Mouse (Mus musculus): ENCODE measurements at regions not wholly inside any gene's neighbourhood (a gene's known extent, or its start where the extent isn't known, plus 50 kb on each side); places are given as distances from the start of the nearest gene placed in this dataset.

DNA sequence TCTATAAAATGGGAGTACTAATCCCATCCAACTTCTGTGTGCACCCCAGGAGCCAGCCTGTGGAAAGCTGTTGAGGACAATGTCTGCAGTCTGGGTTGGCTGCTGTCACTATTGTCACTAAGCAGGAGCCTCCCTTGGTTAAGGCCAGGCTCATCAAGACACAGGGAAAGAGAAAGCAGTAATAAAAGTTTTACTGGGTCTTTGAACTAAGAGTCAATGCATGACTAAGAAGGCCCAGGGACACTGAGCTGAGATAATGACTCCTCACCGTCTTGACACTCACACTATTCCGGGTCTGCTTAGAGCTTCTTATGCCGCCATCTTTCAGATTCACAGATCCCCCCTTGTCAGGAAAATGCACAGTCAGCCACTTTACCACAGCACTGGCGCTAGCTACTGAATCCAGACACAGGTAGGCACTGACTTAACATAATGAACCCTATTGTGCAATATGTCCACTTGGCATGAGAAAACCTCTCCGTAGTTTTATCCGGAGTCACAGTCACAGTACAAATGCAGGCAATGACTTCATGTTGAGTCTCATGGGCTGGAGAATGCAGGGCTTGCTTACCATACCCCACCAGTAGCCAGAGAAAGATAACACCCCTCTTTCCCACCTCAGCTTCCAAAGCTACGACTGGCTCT, 66.2 kb upstream of the Synm start:
- no peak overlapping the region for H3K9ac ChIP-seq (ENCODE audit: low read depth, low read length)
- no peak overlapping the region for H3K27ac ChIP-seq (ENCODE audit: low read depth, low read length)
- DNase-seq (ENCODE audit: low spot score) (no peak), ATAC-seq (replicated peaks; ENCODE audit: low FRiP score) (no peak)
- no peaks in the 10 kb centered on the region for H3K27me3 ChIP-seq (replicated peaks; ENCODE audit: control insufficient read depth, insufficient read depth, low read length)
- H3K9me3 ChIP-seq (ENCODE audit: control insufficient read depth, low read length) = no peaks in the 10 kb centered on the region
- H3K4me2 ChIP-seq = no peak overlapping the region
- no peaks in the 10 kb centered on the region for H3K4me1 ChIP-seq (replicated peaks; ENCODE audit: control insufficient read depth, insufficient read depth, low read length)
- no peak overlapping the region for H3K4me3 ChIP-seq (ENCODE audit: low read depth, low read length)
- WGBS = 78% methylated on average over 7 of the region's 7 CpGs
- H3K36me3 ChIP-seq (ENCODE audit: control insufficient read depth, insufficient read depth, low read length) = no peaks in the 10 kb centered on the region

DNA sequence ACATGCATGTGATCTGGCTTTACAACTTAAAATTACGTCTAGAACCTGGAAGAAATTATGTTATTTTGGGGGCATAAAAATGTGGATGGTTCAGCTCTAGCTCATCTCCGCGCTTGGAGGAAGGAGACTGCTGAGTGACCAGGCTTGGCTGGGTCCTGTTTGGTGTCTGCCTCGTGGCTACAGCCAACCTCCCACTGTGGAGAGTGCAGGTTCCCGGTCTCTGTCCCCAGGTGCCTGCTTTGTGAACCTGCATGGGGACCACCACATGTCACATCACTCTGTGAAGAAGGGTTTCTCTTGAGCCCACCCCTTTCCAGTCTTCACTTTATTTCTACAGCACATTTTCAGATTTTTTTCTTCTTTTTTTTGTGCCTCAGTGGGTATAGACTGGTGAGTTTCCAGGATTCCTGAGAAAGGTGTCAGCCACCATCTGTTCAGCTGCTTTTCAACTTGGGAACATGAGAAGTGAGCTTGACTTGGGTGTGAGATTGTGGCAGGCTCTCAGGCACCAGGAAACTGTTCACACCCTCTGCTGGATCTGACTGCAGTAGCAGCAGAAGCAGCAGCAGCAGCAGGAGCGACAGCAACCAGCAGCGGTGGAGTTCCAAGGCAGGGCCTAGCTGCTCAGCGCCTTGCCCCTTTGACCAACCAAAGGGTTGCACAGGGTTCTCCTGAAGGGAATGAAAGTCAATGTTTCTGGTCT, 64.6 kb upstream of the Synm start:
- no peak overlapping the region for H3K4me2 ChIP-seq
- ATAC-seq (replicated peaks; ENCODE audit: low FRiP score) = no peak
- no peak overlapping the region for H3K4me3 ChIP-seq (ENCODE audit: low read depth, low read length)
- DNase-seq (ENCODE audit: low spot score) = no peak
- no peaks in the 10 kb centered on the region for H3K9me3 ChIP-seq (ENCODE audit: control insufficient read depth, low read length)
- H3K27ac ChIP-seq (ENCODE audit: low read depth, low read length) = no peak overlapping the region
- no peaks in the 10 kb centered on the region for H3K4me1 ChIP-seq (replicated peaks; ENCODE audit: control insufficient read depth, insufficient read depth, low read length)
- H3K27me3 ChIP-seq (replicated peaks; ENCODE audit: control insufficient read depth, insufficient read depth, low read length) = no peaks in the 10 kb centered on the region
- H3K36me3 ChIP-seq (ENCODE audit: control insufficient read depth, insufficient read depth, low read length) = no peaks in the 10 kb centered on the region
- WGBS = 38% methylated on average over 8 of the region's 8 CpGs
- H3K9ac ChIP-seq (ENCODE audit: low read depth, low read length) = no peak overlapping the region

DNA sequence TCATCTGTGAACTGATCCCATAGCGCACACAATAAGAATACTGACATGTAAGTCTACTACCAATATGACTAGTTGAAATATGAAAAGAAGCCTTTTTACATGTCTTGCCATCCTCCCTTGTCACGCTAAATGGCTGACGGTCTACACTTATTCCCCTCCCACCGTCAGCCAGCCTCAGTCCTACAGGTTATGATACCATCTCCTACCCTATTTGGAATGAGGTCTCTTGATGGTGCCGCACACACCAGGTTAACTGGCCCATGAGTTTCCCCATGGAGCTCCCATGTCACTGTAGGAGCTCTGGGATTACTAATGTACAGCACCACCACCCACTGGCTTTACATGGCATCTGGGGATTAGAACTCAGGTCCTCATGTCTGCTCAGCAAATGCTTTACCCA, 60.0 kb upstream of the Synm start:
- H3K4me1 ChIP-seq (replicated peaks; ENCODE audit: control insufficient read depth, insufficient read depth, low read length) = no peaks in the 10 kb centered on the region
- DNase-seq (ENCODE audit: low spot score) = no peak
- no peak overlapping the region for H3K4me3 ChIP-seq (ENCODE audit: low read depth, low read length)
- H3K4me2 ChIP-seq = no peak overlapping the region
- H3K9me3 ChIP-seq (ENCODE audit: control insufficient read depth, low read length) = no peaks in the 10 kb centered on the region
- WGBS = 91% methylated on average over 5 of the region's 5 CpGs
- ATAC-seq (replicated peaks; ENCODE audit: low FRiP score) = no peak
- H3K27ac ChIP-seq (ENCODE audit: low read depth, low read length) = no peak overlapping the region
- no peaks in the 10 kb centered on the region for H3K27me3 ChIP-seq (replicated peaks; ENCODE audit: control insufficient read depth, insufficient read depth, low read length)
- H3K9ac ChIP-seq (ENCODE audit: low read depth, low read length) = no peak overlapping the region
- H3K36me3 ChIP-seq (ENCODE audit: control insufficient read depth, insufficient read depth, low read length) = no peaks in the 10 kb centered on the region

DNA sequence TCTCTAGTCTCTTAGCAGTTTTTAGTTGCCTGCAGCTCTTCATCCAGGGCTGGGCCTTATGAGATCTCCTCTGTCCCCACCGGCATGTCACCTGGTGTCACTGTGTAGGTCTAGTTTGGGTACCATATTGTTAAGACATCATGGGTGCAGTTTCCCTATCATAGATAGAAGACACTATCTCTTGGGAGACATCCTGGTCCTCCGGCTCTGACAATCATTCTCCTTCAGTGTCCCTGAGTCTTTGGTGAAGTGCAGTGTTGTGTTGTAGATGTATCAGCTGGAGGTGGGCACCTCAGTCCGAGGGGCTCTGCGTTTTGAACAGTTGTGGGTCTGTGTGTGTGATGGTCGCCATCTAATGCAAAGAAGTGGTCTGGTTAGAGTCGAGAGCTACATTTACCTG, 58.0 kb upstream of the Synm start:
- DNase-seq (ENCODE audit: low spot score) = no peak
- Histone ChIP-seq H3K27ac (ENCODE audit: low read depth, low read length) (no peak overlapping the region), H3K9me3 (ENCODE audit: control insufficient read depth, low read length) (no peaks in the 10 kb centered on the region), H3K36me3 (ENCODE audit: control insufficient read depth, insufficient read depth, low read length) (no peaks in the 10 kb centered on the region), H3K9ac (ENCODE audit: low read depth, low read length) (no peak overlapping the region), H3K4me3 (ENCODE audit: low read depth, low read length) (no peak overlapping the region), H3K4me1 (replicated peaks; ENCODE audit: control insufficient read depth, insufficient read depth, low read length) (no peaks in the 10 kb centered on the region), H3K27me3 (replicated peaks; ENCODE audit: control insufficient read depth, insufficient read depth, low read length) (no peaks in the 10 kb centered on the region), H3K4me2 (no peak overlapping the region)
- 90% methylated on average over 6 of the region's 6 CpGs for WGBS
- ATAC-seq (replicated peaks; ENCODE audit: low FRiP score) = no peak

DNA sequence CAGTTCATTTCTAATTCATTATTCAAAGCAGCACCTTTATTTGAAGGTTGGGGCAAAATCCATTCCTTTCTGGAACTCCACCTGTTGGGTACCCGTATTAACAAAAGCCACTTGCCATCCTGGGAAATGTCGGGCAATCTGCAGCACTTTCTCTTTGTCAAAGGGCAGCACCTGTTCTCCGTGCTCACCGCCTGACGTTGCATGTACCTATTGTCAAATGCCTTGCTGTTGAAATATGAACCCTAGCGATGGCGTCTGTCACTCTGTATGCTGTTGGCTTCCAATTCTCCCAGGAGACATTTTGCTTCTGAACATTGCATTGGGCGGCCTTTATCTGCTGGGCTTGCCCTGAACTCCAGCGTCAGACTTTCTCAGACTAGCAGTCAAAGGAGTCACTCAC, 55.3 kb upstream of the Synm start:
- WGBS = 72% methylated on average over 9 of the region's 9 CpGs
- Histone ChIP-seq H3K27ac (ENCODE audit: low read depth, low read length) (no peak overlapping the region), H3K27me3 (replicated peaks; ENCODE audit: control insufficient read depth, insufficient read depth, low read length) (no peaks in the 10 kb centered on the region), H3K36me3 (ENCODE audit: control insufficient read depth, insufficient read depth, low read length) (no peaks in the 10 kb centered on the region), H3K4me3 (ENCODE audit: low read depth, low read length) (no peak overlapping the region), H3K4me2 (no peak overlapping the region), H3K9ac (ENCODE audit: low read depth, low read length) (no peak overlapping the region), H3K4me1 (replicated peaks; ENCODE audit: control insufficient read depth, insufficient read depth, low read length) (no peaks in the 10 kb centered on the region), H3K9me3 (ENCODE audit: control insufficient read depth, low read length) (no peaks in the 10 kb centered on the region)
- ATAC-seq (replicated peaks; ENCODE audit: low FRiP score) = no peak
- DNase-seq (ENCODE audit: low spot score) = no peak

Data from liver, embryonic 11.5 days (tissue).